Mouse (Mus musculus) heart, embryonic 12.5 days (tissue): ENCODE results near the gene Snai1. TPM values are rescaled to one million over a fixed set of nuclear protein-coding genes. Genes with fewer than 3 reads are reported as not detected.

Experiments used
- ATAC-seq: fragments of 200-750 bp; cut with Nextera tagmentation; 2 replicates; pipeline ENCODE4 v1.8.0; 2017; ENCODE audit warnings: moderate TSS enrichment, moderate library complexity; ENCODE audit not compliant: insufficient number of reproducible peaks, low FRiP score
- H3K27ac ChIP-seq: fragments of 300-500 bp; sonication (generic); 2 replicates; pipeline ENCODE4 v1.5.1; 2016; ENCODE audit warnings: mild to moderate bottlenecking, moderate library complexity; ENCODE audit not compliant: poor library complexity, severe bottlenecking
- H3K27me3 ChIP-seq: fragments of 300-500 bp; sonication (generic); replicated peaks from 2 replicates; pipeline ENCODE4 v1.6.1; 2016; ENCODE audit warnings: mild to moderate bottlenecking, moderate library complexity
- H3K36me3 ChIP-seq: fragments of 300-500 bp; sonication (generic); 2 replicates; pipeline ENCODE4 v1.6.1; 2016; ENCODE audit warnings: mild to moderate bottlenecking, moderate library complexity
- H3K4me1 ChIP-seq: fragments of 300-500 bp; sonication (generic); replicated peaks from 2 replicates; pipeline ENCODE4 v1.6.1; 2016; ENCODE audit warnings: mild to moderate bottlenecking
- H3K4me2 ChIP-seq: fragments of 300-500 bp; sonication (generic); 2 replicates; pipeline ENCODE4 v1.6.1; 2016; ENCODE audit warnings: mild to moderate bottlenecking, moderate library complexity
- H3K4me3 ChIP-seq: fragments of 300-500 bp; sonication (generic); 2 replicates; pipeline ENCODE4 v1.5.1; 2016; ENCODE audit warnings: mild to moderate bottlenecking
- H3K9ac ChIP-seq: fragments of 300-500 bp; sonication (generic); 2 replicates; pipeline ENCODE4 v1.6.1; 2016; ENCODE audit warnings: mild to moderate bottlenecking, moderate library complexity
- H3K9me3 ChIP-seq: fragments of 300-500 bp; sonication (generic); replicated peaks from 2 replicates; pipeline ENCODE4 v1.6.1; 2016; ENCODE audit warnings: mild to moderate bottlenecking, moderate library complexity
- WGBS: fragments of 180-500 bp; shearing (Covaris S2); methylation state at CpG from one replicate; pipeline ENCODE4 v1.1.7; 2016; 5-methylcytosine and 5-hydroxymethylcytosine counted together
- polyA plus RNA-seq: library from polyadenylated mRNA; unstranded; fragments of >200 nt; fragmentation: Nextera tagmentation; extraction: Ambion mirVana; gene quantifications from 2 replicates; pipeline ENCODE4 v1.2.1, GENCODE M21; 2016

Gene Snai1
- polyA plus RNA-seq, 1 experiment from 2014 or later, result 18.8 TPM

DNA sequence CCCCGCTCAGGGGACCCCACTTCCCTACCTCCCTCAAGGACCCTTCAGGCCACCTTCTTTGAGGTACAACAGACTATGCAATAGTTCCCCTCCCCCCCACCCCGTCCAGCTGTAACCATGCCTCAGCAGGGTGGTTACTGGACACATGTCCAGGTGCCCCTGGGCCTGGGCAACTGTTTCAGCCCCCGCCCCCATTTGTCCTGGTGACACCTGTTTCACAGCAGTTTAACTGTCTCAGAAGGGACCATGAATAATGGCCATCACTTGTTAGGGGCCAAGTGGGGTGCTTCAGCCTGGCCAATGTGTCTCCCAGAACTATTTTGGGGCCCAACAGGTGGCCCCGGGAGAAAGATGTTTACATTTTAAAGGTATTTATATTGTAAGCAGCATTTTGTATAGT lies 4.4 kb downstream of the Snai1 start:
- Histone ChIP-seq H3K4me1 (peaks cover 69% of the 10 kb centered on the region), H3K27ac (peak overlapping the region; percentile 95), H3K4me3 (no peak overlapping the region), H3K4me2 (peak overlapping the region; percentile 89; the same call in 1 of the 2 replicates), H3K36me3 (peaks cover 12% of the 10 kb centered on the region), H3K9me3 (no peaks in the 10 kb centered on the region), H3K9ac (peak overlapping the region; percentile 66; the same call in 1 of the 2 replicates), H3K27me3 (peaks cover 13% of the 10 kb centered on the region)
- no peak for ATAC-seq
- 81% methylated on average over 4 of the region's 4 CpGs for WGBS

DNA sequence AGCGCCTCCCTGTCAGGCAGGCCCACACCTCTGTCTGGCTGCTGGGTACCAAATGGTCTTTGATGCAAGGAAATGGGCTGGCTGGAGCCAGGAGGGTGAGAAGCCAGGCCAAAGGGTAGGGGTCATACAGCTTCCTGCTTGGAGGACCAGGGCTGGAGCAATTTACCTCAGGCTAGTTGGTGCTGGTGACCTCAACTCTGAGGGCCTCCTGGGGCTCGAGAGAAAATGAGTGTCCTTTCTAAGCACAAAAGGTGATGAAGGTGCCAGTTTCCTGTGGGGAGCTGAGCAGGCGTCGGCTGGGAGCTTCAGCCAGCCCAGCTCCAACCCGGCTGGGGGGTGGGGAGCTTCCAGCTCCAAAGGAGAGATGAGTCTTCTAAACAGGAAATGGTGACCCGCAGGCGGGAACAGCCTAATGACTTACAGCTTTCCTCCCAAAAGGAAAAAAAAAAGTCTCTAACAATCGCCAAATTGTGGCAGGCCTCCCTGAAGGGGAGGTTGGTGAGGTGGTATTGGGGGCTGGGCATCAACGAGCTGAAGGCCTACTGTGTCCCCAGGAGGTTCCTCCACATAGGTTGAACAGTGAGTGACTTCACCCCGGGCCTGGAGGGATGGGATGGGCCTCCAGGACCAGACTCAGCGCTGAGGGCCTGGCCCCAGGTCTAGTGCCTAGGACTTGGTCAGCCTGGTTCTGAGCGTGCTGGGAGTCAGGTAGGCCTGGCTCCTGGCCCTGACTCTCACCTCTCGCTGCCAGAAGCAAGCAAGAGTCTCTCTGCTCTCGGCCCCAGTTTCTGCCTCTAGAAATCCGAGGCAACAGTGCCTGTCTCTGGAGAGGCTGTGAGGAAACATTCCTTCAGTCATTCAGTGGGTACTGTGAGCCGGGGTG lies 5.4 kb downstream of the Snai1 start:
- peak overlapping the region; percentile 34 for H3K4me2 ChIP-seq
- H3K9ac ChIP-seq, result peak overlapping the region; percentile 59
- H3K9me3 ChIP-seq, result no peaks in the 10 kb centered on the region
- no peak; the same call in 1 of the 2 replicates for ATAC-seq
- peaks cover 12% of the 10 kb centered on the region for H3K36me3 ChIP-seq
- WGBS, result 20% methylated on average over 16 of the region's 16 CpGs
- no peak overlapping the region for H3K4me3 ChIP-seq
- peak overlapping the region; percentile 95 for H3K27ac ChIP-seq
- H3K4me1 ChIP-seq, result peaks cover 63% of the 10 kb centered on the region
- H3K27me3 ChIP-seq, result peaks cover 10% of the 10 kb centered on the region

GRCm38 (mm10) chr2:167544004-167544356 lies 6.0 kb downstream of the Snai1 start:
- Histone ChIP-seq H3K27me3 (peaks cover 5% of the 10 kb centered on the region; the same call in 1 of the 2 replicates), H3K4me1 (peaks cover 57% of the 10 kb centered on the region), H3K9me3 (no peaks in the 10 kb centered on the region), H3K9ac (peak overlapping the region; percentile 59; the same call in 1 of the 2 replicates), H3K4me3 (no peak overlapping the region), H3K27ac (peak overlapping the region; percentile 95), H3K36me3 (peaks cover 12% of the 10 kb centered on the region), H3K4me2 (peak overlapping the region; percentile 30; the same call in 1 of the 2 replicates)
- ATAC-seq, result 0 out of 2 replicates have a peak, but pooled peaks have one; percentile 35
- 6% methylated on average over 4 of the region's 4 CpGs for WGBS

DNA sequence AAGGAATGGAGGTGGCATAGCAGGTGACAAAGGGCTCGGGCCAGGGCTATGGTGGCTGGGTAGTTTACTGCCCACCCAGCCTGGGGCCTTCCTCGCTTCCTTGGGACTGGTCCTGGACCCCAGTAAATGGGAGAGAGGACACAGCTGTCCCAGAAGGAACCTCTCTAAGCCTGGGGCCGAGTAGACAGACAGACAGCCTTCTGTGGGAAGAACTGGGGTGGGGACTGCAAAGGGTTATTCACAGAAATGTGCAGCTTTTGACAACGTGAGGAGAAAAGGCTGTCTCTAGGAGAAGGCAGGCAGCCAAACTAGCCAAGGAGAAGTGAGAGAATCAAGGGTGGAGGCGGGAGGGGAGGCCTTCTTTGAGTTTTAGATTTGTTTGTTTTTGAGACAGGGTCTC lies 6.5 kb downstream of the Snai1 start:
- Histone ChIP-seq H3K27me3 (no peaks in the 10 kb centered on the region), H3K4me3 (no peak overlapping the region), H3K27ac (peak overlapping the region; percentile 95), H3K9me3 (no peaks in the 10 kb centered on the region), H3K4me2 (no peak overlapping the region), H3K36me3 (peaks cover 12% of the 10 kb centered on the region), H3K4me1 (peaks cover 52% of the 10 kb centered on the region), H3K9ac (0 out of 2 replicates have a peak overlapping the region, but pooled peaks have one; percentile 59)
- no peak for ATAC-seq
- 57% methylated on average over 5 of the region's 5 CpGs for WGBS

DNA sequence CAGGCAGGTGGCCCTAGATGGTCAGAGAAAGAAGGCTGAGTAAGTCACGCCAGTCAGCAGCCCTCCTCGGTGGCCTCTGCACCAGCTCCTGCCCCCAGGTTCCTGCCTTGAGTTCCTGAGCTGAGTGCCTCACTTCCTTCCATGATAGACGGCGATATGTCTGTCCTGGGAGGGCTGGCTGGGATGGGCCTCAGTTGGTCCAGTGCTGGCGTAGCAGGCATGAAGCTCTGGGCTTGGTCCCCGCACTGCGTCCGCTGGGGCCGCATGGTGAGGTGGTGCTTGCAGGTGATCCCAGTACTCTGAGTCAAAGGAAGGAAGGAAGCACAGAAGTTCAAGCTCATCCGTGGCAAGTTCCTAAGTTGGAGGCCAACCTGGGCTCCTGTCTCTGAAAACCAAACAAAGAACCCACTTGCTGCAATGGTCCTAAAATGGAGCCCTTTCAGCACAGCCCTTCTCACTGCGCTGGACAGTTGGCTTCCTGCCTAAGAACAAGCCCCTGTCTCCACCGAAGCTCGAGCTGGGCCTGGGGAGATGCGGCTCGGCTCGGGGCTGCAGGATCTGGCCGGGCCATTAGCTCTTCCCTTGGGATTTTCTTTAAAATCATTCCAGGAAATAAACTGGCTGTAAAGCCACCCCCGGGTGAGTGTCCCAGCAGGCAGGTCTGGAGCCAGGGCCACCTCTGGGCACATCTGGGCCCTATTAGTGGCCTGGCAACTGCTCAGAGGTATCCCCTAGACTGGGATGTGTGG lies 8.6 kb downstream of the Snai1 start:
- no peak for ATAC-seq
- WGBS, result 77% methylated on average over 18 of the region's 18 CpGs
- Histone ChIP-seq H3K27me3 (no peaks in the 10 kb centered on the region), H3K27ac (peak overlapping the region; percentile 13; the same call in 1 of the 2 replicates), H3K36me3 (peaks cover 9% of the 10 kb centered on the region), H3K4me3 (no peak overlapping the region), H3K4me2 (no peak overlapping the region), H3K9me3 (no peaks in the 10 kb centered on the region), H3K4me1 (peaks cover 37% of the 10 kb centered on the region), H3K9ac (no peak overlapping the region)

GRCm38 (mm10) chr2:167547444-167547843 lies 9.4 kb downstream of the Snai1 start:
- peaks cover under 1% of the 10 kb centered on the region for H3K36me3 ChIP-seq
- H3K4me2 ChIP-seq, result no peak overlapping the region
- ATAC-seq, result no peak
- peaks cover 34% of the 10 kb centered on the region for H3K4me1 ChIP-seq
- 82% methylated on average over 8 of the region's 8 CpGs for WGBS
- no peak overlapping the region for H3K9ac ChIP-seq
- H3K27ac ChIP-seq, result no peak overlapping the region
- H3K27me3 ChIP-seq, result no peaks in the 10 kb centered on the region
- no peak overlapping the region for H3K4me3 ChIP-seq
- H3K9me3 ChIP-seq, result no peaks in the 10 kb centered on the region

DNA sequence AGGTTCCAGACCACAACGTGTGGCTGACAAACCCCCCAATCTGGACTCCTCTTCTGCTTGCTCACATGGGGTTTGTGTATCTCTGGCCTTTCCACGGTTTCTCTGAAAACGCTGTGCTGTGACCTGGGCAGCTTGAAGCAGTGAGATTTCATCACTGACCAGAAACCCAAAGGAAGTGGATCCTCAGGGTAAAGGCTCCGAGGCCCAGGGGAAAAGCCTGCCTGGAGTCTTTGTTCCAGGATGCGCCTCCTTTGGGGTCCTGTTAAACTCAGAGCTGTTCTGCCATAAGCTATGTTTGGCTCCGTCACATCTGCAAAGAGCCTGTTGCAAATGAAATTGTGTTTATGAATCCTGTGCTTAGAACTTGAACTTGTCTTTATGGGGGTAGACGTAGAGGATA lies 11.0 kb downstream of the Snai1 start:
- Histone ChIP-seq H3K4me1 (peaks cover 34% of the 10 kb centered on the region), H3K36me3 (no peaks in the 10 kb centered on the region), H3K4me3 (no peak overlapping the region), H3K27me3 (no peaks in the 10 kb centered on the region), H3K4me2 (no peak overlapping the region), H3K9ac (no peak overlapping the region), H3K27ac (no peak overlapping the region), H3K9me3 (no peaks in the 10 kb centered on the region)
- 83% methylated on average over 7 of the region's 7 CpGs for WGBS
- ATAC-seq, result no peak

DNA sequence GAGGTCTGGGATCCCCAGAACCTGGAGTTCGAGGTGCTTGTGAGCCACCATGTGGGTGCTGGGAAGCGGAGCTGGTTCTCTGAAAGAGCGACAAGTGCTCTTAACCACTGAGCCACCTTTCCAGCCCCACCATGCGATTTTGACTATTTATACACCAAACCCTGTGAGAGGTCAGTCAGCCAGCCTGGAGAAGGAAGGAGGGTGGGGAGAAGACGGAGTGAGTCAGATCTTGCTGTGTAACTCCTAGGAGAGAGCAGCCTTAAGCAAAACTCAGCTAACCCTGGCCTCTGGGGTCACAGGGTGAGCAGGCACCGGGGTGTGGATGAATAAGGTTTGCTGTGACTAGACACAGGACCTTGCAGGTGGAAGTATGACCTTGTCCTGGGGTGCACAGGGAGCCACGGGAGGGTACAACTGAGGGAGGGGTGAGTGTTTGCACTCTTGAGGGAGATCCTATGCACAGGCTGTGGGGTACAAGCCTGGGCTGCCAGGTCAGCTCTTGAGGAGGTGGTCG lies 12.4 kb downstream of the Snai1 start:
- ATAC-seq, result no peak
- no peak overlapping the region for H3K9ac ChIP-seq
- no peaks in the 10 kb centered on the region for H3K36me3 ChIP-seq
- H3K4me2 ChIP-seq, result no peak overlapping the region
- no peaks in the 10 kb centered on the region for H3K9me3 ChIP-seq
- peaks cover 36% of the 10 kb centered on the region for H3K4me1 ChIP-seq
- WGBS, result 64% methylated on average over 8 of the region's 8 CpGs
- no peak overlapping the region for H3K4me3 ChIP-seq
- H3K27ac ChIP-seq, result no peak overlapping the region
- no peaks in the 10 kb centered on the region for H3K27me3 ChIP-seq

DNA sequence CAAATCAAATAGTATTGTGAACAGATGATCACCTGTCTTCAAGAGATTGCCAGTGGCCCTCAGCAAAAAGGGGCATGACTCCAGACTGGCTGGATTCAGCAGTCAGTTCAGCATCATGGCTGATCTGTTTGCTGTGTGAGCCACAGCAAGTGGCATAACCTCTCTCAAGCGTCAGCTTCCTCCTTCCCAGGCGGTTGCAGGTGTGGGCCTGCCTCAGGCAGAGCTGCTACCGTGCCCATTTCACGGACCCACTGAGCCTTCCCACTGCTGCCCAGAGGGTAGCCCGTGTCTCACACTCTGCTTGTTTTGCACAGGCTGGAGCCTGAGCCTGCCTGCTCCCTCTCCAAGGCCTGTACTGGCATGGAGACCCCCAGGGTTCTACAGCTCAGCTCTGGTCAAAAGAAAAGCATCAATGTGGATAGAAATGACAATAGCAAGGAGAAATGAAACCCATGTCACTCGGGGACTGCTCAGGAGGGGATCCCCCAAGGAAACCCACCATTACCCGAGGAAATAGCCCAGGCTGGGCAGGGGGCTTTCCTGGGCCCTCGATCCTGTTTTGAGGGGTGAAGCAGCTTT lies 13.4 kb downstream of the Snai1 start:
- Histone ChIP-seq H3K4me2 (no peak overlapping the region), H3K27ac (0 out of 2 replicates have a peak overlapping the region, but pooled peaks have one; percentile 14), H3K36me3 (no peaks in the 10 kb centered on the region), H3K4me3 (no peak overlapping the region), H3K9me3 (no peaks in the 10 kb centered on the region), H3K27me3 (no peaks in the 10 kb centered on the region), H3K9ac (no peak overlapping the region), H3K4me1 (peaks cover 36% of the 10 kb centered on the region)
- no peak for ATAC-seq
- WGBS, result 79% methylated on average over 8 of the region's 8 CpGs

DNA sequence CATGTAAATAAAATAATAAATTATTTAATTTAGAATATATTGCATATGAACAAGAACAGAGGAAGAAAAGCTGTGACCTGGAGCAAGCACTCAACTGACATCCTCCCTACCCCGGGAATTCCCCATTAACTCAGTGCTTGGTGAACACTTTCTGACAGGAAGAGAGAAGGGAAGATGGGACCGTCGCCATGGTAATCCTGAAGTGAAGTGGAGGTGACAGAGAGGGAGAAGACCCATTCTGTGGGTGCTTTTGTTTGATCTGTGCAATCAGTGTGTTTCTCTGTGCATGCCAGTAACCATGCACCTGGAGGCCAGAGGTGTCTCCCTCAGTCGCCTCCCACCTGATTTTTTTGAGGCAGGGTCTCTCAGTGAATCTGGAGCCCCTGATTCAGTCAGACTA lies 14.3 kb downstream of the Snai1 start:
- WGBS, result 69% methylated on average over 4 of the region's 4 CpGs
- peaks cover 4% of the 10 kb centered on the region; the same call in 1 of the 2 replicates for H3K9me3 ChIP-seq
- H3K27me3 ChIP-seq, result no peaks in the 10 kb centered on the region
- H3K4me1 ChIP-seq, result peaks cover 36% of the 10 kb centered on the region
- H3K27ac ChIP-seq, result peak overlapping the region; percentile 86
- no peak overlapping the region for H3K9ac ChIP-seq
- no peak overlapping the region for H3K4me3 ChIP-seq
- no peaks in the 10 kb centered on the region for H3K36me3 ChIP-seq
- no peak for ATAC-seq
- H3K4me2 ChIP-seq, result no peak overlapping the region
